ENCODE assay signal across 8 mouse cellular contexts in the genomic region with DNA sequence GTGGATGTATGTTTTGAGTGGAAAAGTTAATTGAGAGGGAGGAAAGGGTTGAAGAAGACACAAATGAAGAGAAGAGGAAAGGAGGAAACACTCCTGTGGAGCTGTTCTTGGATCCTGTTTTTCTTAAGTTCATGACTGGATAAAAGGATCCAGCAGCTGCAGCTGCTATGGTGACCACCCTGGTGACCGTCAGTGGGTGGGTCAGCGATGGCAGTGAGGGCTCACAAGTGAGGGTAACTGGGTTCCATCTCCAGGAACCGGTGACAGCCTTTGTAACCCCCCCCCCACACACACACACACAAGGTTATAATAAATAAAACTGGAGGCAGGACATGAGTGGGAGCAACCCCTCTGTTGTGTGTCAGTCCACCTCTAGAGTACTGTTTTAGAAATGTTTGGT. TPM values are rescaled to one million over a fixed set of nuclear protein-coding genes. Genes with fewer than 3 reads are reported as not detected.
DNase-seq lines count a peak whose midpoint lies in the region; ATAC-seq lines count a peak whose summit lies in the region.

No protein-coding gene starts in this region.

- peak overlapping the region; percentile 72 for H3K4me3 ChIP-seq in kidney, embryonic 14.5 days (ENCODE audit: low read length)
- peak overlapping the region; percentile 74 for H3K4me3 ChIP-seq in embryonic facial prominence, embryonic 12.5 days
- H3K4me3 ChIP-seq in hindbrain, embryonic 14.5 days (replicated peaks; ENCODE audit: low read length) = peak overlapping the region; percentile 62
- peak overlapping the region; percentile 56 for H3K4me3 ChIP-seq in midbrain, embryonic 12.5 days

- DNase-seq in kidney, adult 18-20 months = no peak
- no peak for DNase-seq in hindbrain, embryonic 14.5 days (ENCODE audit: low spot score)
- DNase-seq in frontal cortex, postnatal 25 days (ENCODE audit: low spot score in 2 of 2) = no peak
- DNase-seq in layer of hippocampus, adult 8-10 months (ENCODE audit: low spot score in 2 of 2) = no peak
- no peak for DNase-seq in adrenal gland, adult 2 months

- no peak overlapping the region for H3K27ac ChIP-seq in kidney, embryonic 14.5 days (ENCODE audit: low read depth, low read length)
- H3K27ac ChIP-seq in embryonic facial prominence, embryonic 12.5 days = no peak overlapping the region
- H3K27ac ChIP-seq in hindbrain, embryonic 14.5 days = no peak overlapping the region
- no peak overlapping the region for H3K27ac ChIP-seq in midbrain, embryonic 12.5 days (replicated peaks)

- peak overlapping the region; percentile 96 for H3K4me2 ChIP-seq in kidney, embryonic 14.5 days (replicated peaks; ENCODE audit: low read depth, low read length)
- H3K4me2 ChIP-seq in embryonic facial prominence, embryonic 12.5 days (replicated peaks) = peak overlapping the region; percentile 98
- H3K4me2 ChIP-seq in hindbrain, embryonic 14.5 days (replicated peaks) = peak overlapping the region; percentile 100
- peak overlapping the region; percentile 99 for H3K4me2 ChIP-seq in midbrain, embryonic 12.5 days (replicated peaks)

- no peaks in the 10 kb centered on the region for H3K27me3 ChIP-seq in kidney, embryonic 14.5 days (ENCODE audit: control insufficient read depth, insufficient read depth, low read length)
- H3K27me3 ChIP-seq in embryonic facial prominence, embryonic 12.5 days = peaks cover 13% of the 10 kb centered on the region; the same call in 1 of the 2 replicates
- peaks cover 30% of the 10 kb centered on the region for H3K27me3 ChIP-seq in hindbrain, embryonic 14.5 days (ENCODE audit: control insufficient read depth, insufficient read depth, low read length)
- H3K27me3 ChIP-seq in midbrain, embryonic 12.5 days = peaks cover 43% of the 10 kb centered on the region

- H3K36me3 ChIP-seq in kidney, embryonic 14.5 days (ENCODE audit: control insufficient read depth, insufficient read depth, low read length) = no peaks in the 10 kb centered on the region
- no peaks in the 10 kb centered on the region for H3K36me3 ChIP-seq in embryonic facial prominence, embryonic 12.5 days
- no peaks in the 10 kb centered on the region for H3K36me3 ChIP-seq in hindbrain, embryonic 14.5 days (replicated peaks; ENCODE audit: control insufficient read depth, insufficient read depth)
- no peaks in the 10 kb centered on the region for H3K36me3 ChIP-seq in midbrain, embryonic 12.5 days

- ATAC-seq in kidney, embryonic 14.5 days (ENCODE audit: low FRiP score, low TSS enrichment) = no peak
- no peak for ATAC-seq in embryonic facial prominence, embryonic 12.5 days (ENCODE audit: insufficient number of reproducible peaks, insufficient read depth, low FRiP score, low TSS enrichment)
- no peak for ATAC-seq in hindbrain, embryonic 14.5 days (ENCODE audit: low FRiP score)
- ATAC-seq in midbrain, embryonic 12.5 days (ENCODE audit: low FRiP score, low read depth) = no peak

- no peaks in the 10 kb centered on the region for H3K9me3 ChIP-seq in kidney, embryonic 14.5 days (ENCODE audit: control insufficient read depth, low read length)
- no peaks in the 10 kb centered on the region for H3K9me3 ChIP-seq in embryonic facial prominence, embryonic 12.5 days
- no peaks in the 10 kb centered on the region for H3K9me3 ChIP-seq in hindbrain, embryonic 14.5 days (ENCODE audit: control insufficient read depth, low read length)
- H3K9me3 ChIP-seq in midbrain, embryonic 12.5 days = no peaks in the 10 kb centered on the region

- 40% methylated on average over 3 of the region's 3 CpGs for WGBS in kidney, embryonic 14.5 days
- WGBS in embryonic facial prominence, embryonic 12.5 days = 49% methylated on average over 3 of the region's 3 CpGs
- 42% methylated on average over 3 of the region's 3 CpGs for WGBS in hindbrain, embryonic 14.5 days
- WGBS in midbrain, embryonic 12.5 days = 52% methylated on average over 3 of the region's 3 CpGs

- H3K9ac ChIP-seq in kidney, embryonic 14.5 days (ENCODE audit: low read depth, low read length) = peak overlapping the region; percentile 63; the same call in 1 of the 2 replicates
- H3K9ac ChIP-seq in embryonic facial prominence, embryonic 12.5 days = peak overlapping the region; percentile 55; the same call in 1 of the 2 replicates
- H3K9ac ChIP-seq in hindbrain, embryonic 14.5 days = peak overlapping the region; percentile 60; the same call in 1 of the 2 replicates
- H3K9ac ChIP-seq in midbrain, embryonic 12.5 days (replicated peaks) = peak overlapping the region; percentile 26; the same call in 1 of the 2 replicates

- H3K4me1 ChIP-seq in kidney, embryonic 14.5 days (ENCODE audit: control insufficient read depth, insufficient read depth, low read length) = 0 out of 2 replicates have a peak, but pooled peaks cover 5% of the 10 kb centered on the region
- H3K4me1 ChIP-seq in embryonic facial prominence, embryonic 12.5 days = peaks cover 5% of the 10 kb centered on the region; the same call in 1 of the 2 replicates
- peaks cover 11% of the 10 kb centered on the region for H3K4me1 ChIP-seq in hindbrain, embryonic 14.5 days (replicated peaks; ENCODE audit: control insufficient read depth, insufficient read depth, low read length)
- peaks cover 14% of the 10 kb centered on the region for H3K4me1 ChIP-seq in midbrain, embryonic 12.5 days

RNA-seq across cellular contexts. Expression of a gene that starts 0.8 kb away (rescaled TPM):
- 11.0 and 12.7 TPM in 2 replicates for polyA plus RNA-seq in kidney, embryonic 14.5 days (2014; fragmentation: Nextera tagmentation; extraction: Ambion mirVana)
- 5.9 and 8.4 TPM in 2 replicates for polyA plus RNA-seq in embryonic facial prominence, embryonic 12.5 days (2016; fragmentation: Nextera tagmentation; extraction: Ambion mirVana)
- 6.2 and 6.8 TPM in 2 replicates for polyA plus RNA-seq in hindbrain, embryonic 14.5 days (2014; fragmentation: Nextera tagmentation; extraction: Ambion mirVana)
- polyA plus RNA-seq in midbrain, embryonic 12.5 days (2016; fragmentation: Nextera tagmentation; extraction: Ambion mirVana) = 4.3 and 5.1 TPM in 2 replicates
- 10 to 100 TPM; 17.4 to 26.0 (median 21.9) TPM for total RNA-seq in layer of hippocampus, adult 8-10 months (2022)
- total RNA-seq in adrenal gland, adult 2 months (2021) = 10 to 100 TPM; 32.2 to 36.1 TPM
- polyA plus RNA-seq in adrenal gland, adult 2 months (2012; rRNA removed) = 9.4 and 17.3 TPM in 2 replicates
